Mouse (Mus musculus): ENCODE results near the gene Sympk.

The Sympk gene

DNA sequence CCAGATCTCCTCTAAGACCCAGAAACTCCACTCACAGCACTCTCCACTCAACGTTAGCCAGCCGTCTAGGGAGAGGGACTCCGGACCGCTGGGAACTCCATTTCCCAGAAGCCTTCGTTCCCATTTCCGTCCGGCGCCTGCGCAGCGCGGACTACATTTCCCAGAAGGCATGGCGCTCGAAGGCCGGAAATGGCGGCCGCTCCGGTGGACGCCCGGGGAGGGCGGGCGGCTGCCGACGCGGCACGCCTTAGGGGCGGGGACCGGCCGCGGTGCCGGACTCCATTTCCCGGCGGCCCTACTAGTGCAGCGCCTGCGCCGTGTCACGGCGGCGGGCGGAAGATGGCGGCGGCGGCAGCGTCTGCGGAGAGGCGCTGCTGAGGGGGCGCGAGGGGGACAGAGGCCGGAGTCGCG, at the start of gene Sympk:
Sympk (plus strand) TSS at position 282 of the 411 bp plus-strand sequence.
- in situ Hi-C loops (cut with MboI, MseI) = loop anchor here (25.0 kb wide), 1 partner anchor 913 kb away; no protein-coding TSS in a partner anchor

DNA sequence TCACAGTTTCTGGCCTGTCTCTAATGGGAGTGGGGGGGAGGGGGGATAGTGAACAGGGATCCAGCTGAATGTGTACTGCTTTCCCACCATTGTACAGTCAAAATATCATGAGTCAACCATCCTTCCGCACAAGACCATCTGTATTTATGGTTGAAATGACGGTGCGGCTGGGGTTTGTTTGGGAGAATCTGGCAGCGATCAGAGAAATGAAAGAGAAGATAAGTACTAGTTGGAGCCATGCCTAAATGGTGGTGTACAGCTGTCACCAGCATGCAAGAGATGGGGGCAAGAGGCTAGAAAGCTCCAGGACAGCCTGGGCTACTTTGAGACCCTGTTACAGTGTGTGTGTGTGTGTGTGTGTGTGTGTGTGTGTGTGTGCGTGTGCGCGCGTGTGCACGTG, 45.8 kb upstream of the Sympk start:
- in situ Hi-C loops (cut with MboI, MseI) = no loop called here

DNA sequence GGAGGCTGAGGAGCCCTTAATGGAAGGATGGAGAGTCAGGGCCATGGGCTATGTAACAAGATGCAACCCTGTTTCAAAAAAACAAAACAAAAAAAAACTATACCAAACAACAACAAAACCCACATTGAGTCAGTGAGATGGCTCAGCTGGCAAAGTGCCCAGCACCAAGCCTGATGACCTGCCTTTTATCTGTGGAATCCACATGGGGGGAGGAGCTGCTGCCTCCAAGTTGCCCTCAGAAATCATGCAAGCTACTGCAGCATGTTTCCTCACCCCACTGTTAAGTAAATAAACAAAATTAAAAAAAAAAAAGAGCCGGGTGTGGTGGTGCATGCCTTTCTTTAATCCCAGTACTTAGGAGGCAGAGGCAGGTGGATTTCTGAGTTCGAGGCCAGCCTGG, 37.7 kb upstream of the Sympk start:
- in situ Hi-C loops (cut with MboI, MseI) = no loop called here

DNA sequence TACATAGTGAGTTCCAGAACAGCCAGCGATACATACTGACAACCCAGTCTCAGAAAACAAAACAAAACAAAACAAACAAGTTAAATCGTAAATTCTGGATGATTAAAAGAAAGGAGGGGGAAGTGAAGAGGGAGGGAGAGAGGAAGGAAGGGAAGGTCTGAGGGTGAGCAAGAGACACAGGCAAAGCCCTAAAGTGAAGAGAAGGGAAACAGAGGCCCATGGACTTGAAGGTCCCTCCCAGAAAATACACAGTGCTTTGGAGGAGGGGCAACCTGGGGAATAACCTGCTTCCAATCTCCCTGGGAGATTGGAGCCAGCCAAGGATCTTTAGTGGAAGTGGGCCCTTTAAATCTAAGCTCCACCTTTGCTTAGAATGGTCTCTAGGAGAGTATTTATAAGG, 37.1 kb upstream of the Sympk start, which contains the start of gene Nanos2:
Nanos2 (plus strand) TSS at position 301 of the 400 bp plus-strand sequence.
- in situ Hi-C loops (cut with MboI, MseI) = no loop called here

DNA sequence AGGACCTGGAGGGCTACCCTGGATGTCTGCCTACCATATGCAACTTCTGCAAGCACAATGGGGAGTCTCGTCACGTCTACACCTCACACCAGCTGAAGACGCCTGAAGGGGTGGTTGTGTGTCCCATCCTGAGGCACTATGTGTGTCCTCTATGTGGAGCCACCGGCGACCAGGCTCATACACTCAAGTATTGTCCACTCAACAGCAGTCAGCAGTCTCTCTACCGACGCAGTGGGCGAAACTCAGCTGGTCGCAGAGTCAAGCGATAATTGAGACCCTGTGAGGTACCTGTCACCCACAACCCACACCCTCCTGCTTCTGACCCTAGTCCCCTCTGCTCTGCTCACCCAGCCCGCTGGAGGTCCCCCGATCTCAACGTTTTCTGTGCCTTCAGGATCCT, 36.4 kb upstream of the Sympk start:
- in situ Hi-C loops (cut with MboI, MseI) = no loop called here

DNA sequence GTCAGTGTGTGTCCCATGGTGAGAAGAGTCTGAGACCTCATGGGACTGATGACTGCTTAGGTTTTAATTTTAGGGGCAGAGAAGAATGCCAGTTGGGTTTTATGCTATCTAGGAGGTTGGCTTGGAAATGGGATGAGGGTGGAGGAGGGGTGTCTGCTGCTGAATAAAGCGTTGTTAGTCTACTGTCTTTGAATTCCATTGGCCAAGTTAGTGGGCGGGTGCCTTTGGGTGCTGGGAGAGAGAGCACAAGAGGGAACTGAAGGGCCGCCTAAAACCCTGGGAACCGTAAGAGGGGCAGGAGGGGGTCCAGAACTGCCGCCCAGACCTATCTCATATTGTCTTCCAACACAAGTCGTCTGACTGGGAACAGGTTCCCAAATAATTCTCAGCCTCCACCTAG, 35.4 kb upstream of the Sympk start:
- in situ Hi-C loops (cut with MboI, MseI) = no loop called here

DNA sequence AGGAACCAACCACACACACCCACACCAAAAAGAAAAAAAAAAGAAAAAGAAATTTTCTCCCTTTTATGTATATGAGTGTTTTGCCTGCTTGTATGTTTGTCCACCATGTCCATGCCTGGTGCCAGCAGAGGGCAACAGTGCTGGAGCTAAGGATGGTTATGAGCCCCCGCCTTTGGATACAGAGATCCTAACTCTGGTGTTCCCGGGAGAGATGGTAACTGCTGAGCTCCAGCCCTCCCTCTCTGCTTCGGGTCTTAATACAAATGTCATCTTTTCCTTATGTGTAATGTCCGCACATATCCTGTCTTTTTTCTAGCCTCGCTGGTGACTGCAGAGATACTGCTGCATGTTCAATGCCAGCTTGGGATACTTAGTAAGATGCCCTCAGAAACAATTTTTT, 34.2 kb upstream of the Sympk start:
- in situ Hi-C loops (cut with MboI, MseI) = no loop called here

DNA sequence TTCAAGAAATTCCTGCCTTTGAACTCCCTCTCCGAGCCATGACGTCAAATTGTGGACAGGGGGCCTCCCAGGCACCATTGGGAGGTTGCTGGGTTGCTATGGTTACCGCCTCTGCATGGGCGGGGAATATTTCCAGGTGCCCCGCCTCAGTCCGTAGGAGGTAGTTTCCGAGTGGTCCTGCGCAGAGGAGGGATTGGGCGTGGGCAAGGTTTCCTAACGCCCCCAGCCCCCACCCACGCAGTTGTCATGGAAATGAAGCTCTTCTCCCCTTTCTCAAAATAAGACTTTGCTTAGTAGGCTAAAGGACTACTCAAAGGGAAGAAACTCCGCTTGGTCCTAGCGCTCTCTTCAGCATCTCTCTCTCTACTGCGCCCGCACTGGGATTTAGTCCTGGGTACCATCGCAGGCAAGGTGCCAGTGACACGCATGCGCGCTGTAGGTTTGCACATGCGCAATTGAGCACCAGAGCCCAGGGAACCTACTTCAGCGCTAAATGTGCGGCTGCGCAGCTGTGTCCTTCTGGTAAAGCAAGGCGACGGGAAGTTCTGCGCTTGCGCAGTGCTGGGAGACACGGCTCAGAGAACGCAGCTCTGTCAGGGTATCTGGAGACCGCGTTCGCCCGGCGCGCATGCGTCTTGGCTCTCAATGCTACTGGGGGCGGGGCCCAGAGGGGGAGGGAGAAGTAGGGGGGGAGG, 33.4 kb upstream of the Sympk start, which contains the start of gene Mypop:
Mypop (plus strand) TSS at position 645 of the 695 bp plus-strand sequence.
- in situ Hi-C loops (cut with MboI, MseI) = no loop called here

DNA sequence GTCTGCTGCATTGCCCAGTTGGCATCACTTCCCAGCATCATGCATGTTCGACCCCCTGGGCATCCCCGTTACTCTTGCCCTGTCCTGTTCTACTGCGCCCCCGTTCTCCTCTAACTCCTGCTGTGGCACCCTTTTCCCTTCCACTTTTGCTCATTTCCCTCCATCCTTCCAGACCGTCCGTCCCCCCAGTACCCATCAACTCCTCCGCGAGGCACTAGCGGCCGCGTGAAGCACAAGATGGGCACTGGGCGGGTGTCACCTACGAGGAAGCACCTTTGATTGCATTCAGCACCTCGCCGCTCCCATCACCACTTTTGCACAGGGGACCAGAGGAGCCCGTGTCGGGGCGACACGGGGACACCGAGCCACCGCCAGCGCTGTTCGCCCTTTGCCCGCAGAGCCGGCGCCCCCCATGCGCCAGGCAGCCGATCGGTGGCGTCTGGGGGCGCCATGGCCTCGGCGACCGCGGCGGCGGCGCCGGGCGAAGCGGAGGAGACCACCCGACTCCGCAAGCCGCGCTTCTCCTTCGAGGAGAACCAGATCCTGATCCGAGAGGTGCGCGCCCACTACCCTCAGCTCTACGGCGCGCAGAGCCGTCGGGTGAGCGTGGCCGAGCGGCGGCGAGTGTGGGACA, 32.4 kb upstream of the Sympk start:
- in situ Hi-C loops (cut with MboI, MseI) = no loop called here

DNA sequence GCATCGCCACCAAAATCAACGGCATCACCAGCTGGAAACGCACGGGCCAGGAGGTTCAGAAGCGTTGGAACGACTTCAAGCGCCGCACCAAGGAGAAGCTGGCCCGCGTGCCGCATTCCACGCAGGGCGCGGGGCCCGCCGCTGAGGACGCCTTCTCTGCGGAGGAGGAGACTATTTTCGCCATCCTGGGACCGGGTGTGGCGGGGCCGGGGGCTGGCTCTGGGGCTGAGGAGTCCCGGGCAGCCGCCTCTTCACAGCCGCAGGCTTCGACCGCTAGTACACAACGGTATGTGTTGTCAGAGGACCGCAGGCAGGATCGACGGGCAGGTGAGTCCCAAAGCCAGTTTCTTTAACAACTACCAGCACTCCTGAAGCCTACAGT, 31.9 kb upstream of the Sympk start:
- in situ Hi-C loops (cut with MboI, MseI) = no loop called here

DNA sequence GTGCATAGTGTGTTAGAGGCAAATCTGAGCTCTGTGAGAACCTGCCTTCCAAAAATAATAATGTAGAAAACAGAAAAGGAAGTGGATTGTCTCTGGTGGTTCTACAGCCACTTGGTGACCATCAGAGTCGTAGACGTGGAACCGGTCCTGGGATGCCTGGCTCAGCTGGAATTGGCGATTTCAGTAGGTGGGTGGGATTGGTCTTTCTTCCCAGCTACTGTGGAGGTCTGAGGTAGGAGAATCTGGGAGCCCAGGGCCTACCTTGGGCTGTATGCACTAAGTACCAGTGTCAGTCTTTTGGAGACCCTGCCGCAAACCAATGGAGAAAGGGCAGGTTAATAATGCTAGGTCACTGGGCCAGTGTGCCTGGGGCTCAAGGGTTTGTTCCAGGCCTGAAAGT, 31.1 kb upstream of the Sympk start:
- in situ Hi-C loops (cut with MboI, MseI) = no loop called here

DNA sequence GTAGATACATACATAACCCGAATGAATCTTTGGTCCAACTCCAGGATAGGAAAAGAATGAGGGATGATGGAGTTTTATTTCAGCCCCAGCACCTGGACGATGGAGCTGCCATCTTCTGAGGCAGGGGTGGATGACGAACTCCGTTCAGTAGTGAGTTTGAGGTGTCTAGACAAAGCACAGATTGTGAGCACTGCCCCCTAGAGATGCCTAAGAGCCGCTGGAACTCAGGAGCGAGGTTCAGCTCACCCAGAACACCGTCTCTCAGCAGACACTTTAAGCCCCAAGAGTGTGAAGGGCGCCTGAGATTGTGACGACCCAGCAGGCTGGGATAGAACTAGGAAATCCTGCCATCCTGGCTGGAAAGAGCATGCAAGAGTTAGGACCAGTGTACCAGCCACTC, 25.3 kb upstream of the Sympk start:
- in situ Hi-C loops (cut with MboI, MseI) = loop anchor here (5.0 kb wide), 1 partner anchor 37 kb away; no protein-coding TSS in a partner anchor

DNA sequence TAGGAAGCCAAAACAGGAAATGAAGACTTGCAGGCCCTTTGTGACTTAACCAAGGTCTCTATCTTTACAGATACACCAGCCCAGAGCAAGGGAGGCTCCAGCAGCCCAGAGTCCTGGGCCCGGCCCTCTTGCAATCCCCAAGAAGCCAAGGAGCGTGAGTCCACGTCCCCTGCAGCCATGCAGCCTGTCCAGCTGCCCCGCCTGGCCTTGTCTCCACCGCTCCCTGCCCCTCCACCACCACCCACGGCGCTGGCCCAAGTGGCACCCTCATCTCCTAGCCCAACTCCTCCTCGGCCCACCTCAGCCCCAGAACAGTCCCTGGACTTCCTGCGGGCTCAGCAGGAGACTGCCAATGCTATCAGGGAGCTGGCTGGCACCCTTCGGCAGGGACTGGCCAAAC, 23.8 kb upstream of the Sympk start:
- in situ Hi-C loops (cut with MboI, MseI) = loop anchor here (25.0 kb wide), 1 partner anchor 937 kb away; no protein-coding TSS in a partner anchor

DNA sequence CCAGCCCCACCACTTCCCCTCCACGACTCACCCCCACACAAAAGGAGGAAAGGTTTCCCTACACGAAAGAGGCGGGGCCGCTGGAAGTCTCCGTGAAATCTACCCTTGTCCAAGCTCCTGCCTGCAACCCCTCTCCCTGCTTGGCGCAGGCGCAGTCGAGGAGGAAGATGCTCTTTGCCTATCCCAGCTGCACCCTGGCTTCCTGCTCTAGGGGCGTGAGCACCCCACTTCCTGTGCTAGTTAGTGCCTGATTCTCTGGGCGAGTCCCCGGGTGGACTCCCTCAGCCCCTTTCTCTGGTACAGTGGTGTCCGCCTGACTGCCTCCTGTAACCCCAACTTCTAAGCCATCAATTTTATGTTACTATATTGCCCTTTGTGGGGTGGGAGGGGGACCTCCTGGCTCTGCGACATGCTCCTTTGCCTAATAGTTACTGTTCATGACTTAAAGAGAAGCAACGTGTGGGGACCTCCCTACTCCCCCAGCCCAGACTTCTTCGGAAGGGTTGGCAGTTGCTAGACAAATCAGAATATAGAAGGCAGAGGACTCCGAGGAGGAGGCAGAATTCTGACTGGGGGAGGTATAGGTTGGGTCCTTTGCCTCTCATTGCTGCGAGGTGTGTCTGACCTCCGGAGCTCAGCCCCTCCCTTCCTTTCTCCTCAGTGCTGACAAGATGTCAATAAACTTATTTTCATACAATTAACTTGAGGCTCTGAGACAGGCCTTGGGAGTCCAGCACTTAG, 22.9 kb upstream of the Sympk start:
- in situ Hi-C loops (cut with MboI, MseI) = loop anchor here (25.0 kb wide), 1 partner anchor 936 kb away; no protein-coding TSS in a partner anchor

DNA sequence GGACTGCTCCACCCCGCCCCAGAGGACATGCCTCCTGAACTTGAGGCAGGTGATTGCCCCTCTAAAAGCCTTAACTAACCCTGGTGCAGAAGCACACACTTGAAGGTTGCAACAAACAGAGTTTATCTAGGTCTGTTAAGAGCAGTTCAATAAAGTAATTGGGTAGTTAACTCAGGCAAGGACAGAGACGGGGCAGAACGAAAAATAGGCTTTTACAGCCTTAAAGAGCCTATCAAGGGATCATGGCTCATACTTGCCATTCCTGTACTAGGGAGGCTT, 22.4 kb upstream of the Sympk start:
- in situ Hi-C loops (cut with MboI, MseI) = loop anchor here (25.0 kb wide), 1 partner anchor 936 kb away; no protein-coding TSS in a partner anchor

DNA sequence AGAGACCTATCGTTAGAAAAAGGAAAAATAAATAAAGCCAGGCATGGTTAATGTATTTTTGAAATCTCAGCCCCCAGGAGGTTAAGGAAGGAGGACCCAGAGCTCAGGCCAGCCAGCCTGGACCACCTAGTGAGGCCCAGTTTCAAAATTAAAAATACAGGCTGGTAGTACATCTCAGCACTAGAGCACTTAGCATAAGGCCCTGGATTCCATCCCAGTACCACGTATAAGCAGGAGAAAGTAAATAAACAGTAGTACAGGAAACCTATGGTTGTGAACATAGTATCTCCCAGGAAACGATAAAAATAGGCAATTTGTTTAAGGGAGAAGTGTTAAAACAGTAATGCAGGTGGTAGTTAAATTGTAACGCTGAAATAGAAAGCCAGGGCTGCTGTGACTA, 22.1 kb upstream of the Sympk start:
- in situ Hi-C loops (cut with MboI, MseI) = loop anchor here (25.0 kb wide), 1 partner anchor 935 kb away; no protein-coding TSS in a partner anchor

DNA sequence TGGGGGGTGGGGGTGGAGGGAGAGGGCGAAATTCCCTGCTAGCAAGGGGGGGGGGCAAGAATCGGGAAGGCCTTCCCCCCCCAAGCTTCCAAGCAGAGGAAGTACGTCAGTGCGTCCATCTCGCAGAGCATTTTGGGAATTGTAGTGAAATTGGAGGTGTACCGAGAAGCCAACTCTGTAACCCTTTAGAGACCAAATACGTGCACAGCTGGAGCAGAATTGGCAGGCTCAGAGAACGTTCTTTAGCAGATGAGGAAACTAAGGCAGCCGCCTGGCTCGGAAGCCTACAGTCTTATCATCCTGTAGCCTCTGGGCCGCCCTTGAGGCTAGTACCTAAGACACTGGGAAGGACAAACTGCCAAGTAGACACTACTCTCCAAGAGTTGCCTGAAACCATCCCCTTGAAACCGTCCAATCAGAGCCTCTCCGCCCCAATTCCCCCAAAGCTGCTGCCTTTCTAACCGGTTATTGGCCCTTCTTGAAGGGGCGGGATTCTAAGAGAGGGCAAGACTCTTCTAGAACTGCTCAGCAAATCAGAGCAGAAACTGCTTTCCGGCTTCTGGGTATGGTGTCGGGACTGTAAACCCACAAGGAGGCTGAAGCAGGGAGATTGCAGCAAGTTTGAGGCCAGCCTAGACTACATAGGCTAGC, 21.2 kb upstream of the Sympk start:
- in situ Hi-C loops (cut with MboI, MseI) = loop anchor here (25.0 kb wide), 1 partner anchor 934 kb away; no protein-coding TSS in a partner anchor

DNA sequence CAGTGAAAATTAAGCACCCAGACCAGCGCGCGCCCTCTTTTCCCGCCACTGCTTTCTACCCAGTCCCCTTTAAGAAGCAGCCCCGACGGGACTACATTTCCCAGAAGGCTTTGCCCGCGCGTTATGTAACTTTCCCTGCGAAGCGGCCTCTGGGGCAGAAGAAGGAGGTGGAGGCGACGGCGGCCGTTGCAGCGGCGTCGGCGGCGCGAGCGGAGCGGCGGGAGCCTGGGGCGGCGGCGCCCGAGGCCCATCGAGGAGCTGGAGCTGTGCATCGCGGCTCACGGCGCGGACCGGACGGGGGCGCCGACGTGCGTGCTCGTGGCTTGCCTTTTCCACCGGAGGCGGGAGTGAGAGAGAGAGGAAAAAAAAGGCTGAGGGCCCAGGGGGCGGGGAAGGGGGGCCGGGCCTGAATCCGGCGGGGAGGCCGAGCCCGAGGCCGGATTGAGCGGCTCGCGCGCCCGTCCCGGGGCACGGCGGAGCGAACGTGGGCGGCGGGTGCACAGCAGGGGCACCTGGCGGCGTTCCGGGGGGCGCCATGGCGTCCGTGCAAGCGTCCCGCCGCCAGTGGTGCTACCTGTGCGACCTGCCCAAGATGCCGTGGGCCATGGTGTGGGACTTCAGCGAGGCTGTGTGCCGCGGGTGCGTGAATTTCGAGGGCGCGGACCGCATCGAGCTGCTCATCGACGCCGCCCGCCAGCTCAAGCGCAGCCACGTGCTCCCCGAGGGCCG, 20.1 kb upstream of the Sympk start, which contains the start of gene Irf2bp1:
Irf2bp1 (plus strand) TSS at position 143 of the 729 bp plus-strand sequence.
- in situ Hi-C loops (cut with MboI, MseI) = loop anchor here (25.0 kb wide), 1 partner anchor 933 kb away; no protein-coding TSS in a partner anchor

DNA sequence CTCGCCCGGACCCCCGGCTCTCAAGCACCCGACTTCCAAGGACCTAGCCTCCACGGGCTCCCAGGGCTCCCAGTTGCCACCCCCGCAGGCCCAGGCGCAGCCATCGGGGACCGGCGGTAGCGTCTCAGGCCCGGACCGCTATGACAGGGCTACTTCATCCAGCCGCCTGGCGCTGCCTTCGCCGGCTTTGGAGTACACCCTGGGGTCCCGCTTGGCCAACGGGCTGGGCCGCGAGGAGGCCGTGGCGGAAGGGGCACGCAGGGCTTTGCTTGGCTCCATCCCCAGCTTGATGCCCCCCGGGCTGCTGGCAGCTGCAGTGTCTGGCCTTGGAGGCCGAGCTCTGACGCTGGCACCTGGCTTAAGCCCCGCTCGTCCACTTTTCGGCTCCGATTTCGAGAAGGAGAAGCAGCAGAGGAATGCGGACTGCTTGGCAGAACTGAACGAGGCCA, 19.5 kb upstream of the Sympk start:
- in situ Hi-C loops (cut with MboI, MseI) = loop anchor here (25.0 kb wide), 1 partner anchor 933 kb away; no protein-coding TSS in a partner anchor

DNA sequence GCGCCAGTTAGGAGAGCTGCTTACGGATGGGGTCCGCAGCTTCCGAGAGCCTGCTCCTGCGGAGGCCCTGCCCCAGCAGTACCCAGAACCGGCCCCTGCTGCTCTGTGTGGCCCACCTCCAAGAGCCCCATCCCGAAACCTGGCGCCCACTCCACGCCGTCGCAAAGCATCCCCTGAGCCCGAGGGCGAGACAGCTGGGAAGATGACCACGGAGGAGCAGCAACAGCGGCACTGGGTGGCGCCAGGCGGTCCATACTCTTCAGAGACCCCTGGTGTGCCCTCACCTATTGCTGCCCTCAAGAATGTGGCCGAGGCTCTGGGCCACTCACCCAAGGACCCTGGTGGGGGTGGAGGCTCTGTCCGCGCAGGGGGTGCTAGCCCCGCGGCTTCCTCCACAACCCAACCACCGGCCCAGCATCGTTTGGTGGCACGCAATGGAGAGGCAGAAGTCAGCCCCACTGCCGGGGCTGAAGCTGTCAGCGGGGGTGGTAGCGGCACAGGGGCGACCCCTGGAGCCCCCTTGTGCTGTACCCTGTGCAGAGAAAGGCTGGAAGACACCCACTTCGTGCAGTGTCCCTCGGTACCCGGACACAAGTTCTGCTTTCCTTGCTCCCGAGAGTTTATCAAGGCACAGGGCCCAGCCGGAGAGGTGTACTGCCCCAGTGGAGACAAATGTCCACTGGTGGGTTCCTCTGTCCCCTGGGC, 18.6 kb upstream of the Sympk start:
- in situ Hi-C loops (cut with MboI, MseI) = loop anchor here (25.0 kb wide), 1 partner anchor 932 kb away; no protein-coding TSS in a partner anchor
